Mouse (Mus musculus): ENCODE measurements around the gene Spg7. TPM values are rescaled to one million over a fixed set of nuclear protein-coding genes. Genes with fewer than 3 reads are reported as not detected.

Gene Spg7
- total and polyA plus RNA-seq, 3 experiments: 28.9 to 36.0 TPM; not detected in 1

DNA sequence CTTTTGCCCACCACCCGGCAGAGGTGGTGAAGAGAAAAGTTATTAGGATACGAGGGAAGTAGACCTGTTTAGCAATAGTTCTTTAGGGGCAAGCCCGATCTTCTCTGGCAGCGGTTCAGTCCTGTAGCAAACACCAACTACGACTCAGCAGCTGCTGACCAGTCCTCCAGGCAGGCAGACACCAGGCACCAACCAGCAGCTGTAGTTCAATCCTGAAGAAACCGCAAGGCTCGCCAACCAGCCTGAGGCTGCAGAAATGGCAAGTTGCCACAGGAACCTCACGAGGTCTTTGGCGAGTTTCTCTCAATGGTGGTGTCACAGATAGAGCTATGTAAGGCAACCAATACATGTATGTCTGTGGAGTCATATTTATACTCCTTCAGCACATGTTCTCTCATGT is 50.1 kb downstream of the Spg7 start:
- peaks cover 21 to 29% of the 10 kb centered on the region in 2 experiments for H3K4me1 ChIP-seq (ENCODE audit: control insufficient read depth in 1 of 2, insufficient read depth in 2 of 2, low read length in 2 of 2)
- H3K27ac ChIP-seq (ENCODE audit: control insufficient read depth, low read depth, low read length): no peak overlapping the region
- no peaks in the 10 kb centered on the region for H3K9me3 ChIP-seq (replicated peaks; ENCODE audit: insufficient read depth, low read length)
- H3K27me3 ChIP-seq (ENCODE audit: control insufficient read depth in 1 of 2, insufficient read depth in 2 of 2, low read length in 2 of 2): no peaks in the 10 kb centered on the region
- H3K4me3 ChIP-seq (ENCODE audit: control insufficient read depth in 1 of 2, insufficient read depth in 1 of 2, low read depth in 2 of 2, low read length in 2 of 2): no peak overlapping the region
- no peak overlapping the region for H3K9ac ChIP-seq (ENCODE audit: control insufficient read depth, low read depth, low read length, poor library complexity, severe bottlenecking)
- peaks cover 0 to 20% of the 10 kb centered on the region in 2 experiments; a peak in 2 of 4 replicates for H3K36me3 ChIP-seq (ENCODE audit: control insufficient read depth in 1 of 2, insufficient read depth in 2 of 2, low read length in 2 of 2)
- no peaks in the 10 kb centered on the region for H3K79me2 ChIP-seq (ENCODE audit: control insufficient read depth, insufficient read depth, low read length, poor library complexity)
- DNase-seq (ENCODE audit: low read depth, low spot score): peak; percentile 36
- TF ChIP-seq UBTF (IDR thresholded peaks at IDR 0.05; ENCODE audit: borderline replicate concordance, insufficient read depth, low read depth, low read length) (no peak), RCOR1 (IDR thresholded peaks at IDR 0.05; ENCODE audit: low read depth, low read length) (no peak)

DNA sequence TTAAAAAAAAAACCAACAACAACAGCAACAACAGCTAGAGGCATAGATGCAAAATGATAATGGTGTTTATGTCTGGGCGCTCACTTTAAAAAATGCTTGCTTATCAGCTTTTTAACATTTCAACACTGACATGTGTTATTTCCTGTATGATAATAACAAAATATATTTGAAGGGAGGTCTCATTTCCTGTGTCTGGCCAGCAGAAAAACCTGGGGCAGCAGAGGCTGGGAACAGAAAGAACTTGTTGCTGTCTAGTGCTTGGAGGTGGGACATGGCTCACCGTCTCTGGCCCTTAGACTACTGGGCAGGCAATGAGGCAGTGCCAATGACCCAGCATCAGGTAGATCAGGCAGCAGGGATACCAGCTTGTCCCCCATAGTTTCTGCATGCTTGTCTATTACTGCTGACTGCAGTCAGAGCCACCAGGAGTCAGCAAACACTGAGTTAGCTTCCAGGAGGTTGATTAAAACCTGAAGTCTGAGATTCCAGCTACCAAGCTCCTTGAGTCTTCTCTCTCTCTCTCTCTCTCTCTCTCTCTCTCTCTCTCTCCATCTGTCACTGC is 51.2 kb downstream of the Spg7 start:
- no peaks in the 10 kb centered on the region for H3K9me3 ChIP-seq (replicated peaks; ENCODE audit: insufficient read depth, low read length)
- no peaks in the 10 kb centered on the region for H3K79me2 ChIP-seq (ENCODE audit: control insufficient read depth, insufficient read depth, low read length, poor library complexity)
- peak overlapping the region in 1 of 2 experiments; percentile 34; a peak in 2 of 4 replicates for H3K4me3 ChIP-seq (ENCODE audit: control insufficient read depth in 1 of 2, insufficient read depth in 1 of 2, low read depth in 2 of 2, low read length in 2 of 2)
- H3K27me3 ChIP-seq (ENCODE audit: control insufficient read depth in 1 of 2, insufficient read depth in 2 of 2, low read length in 2 of 2): no peaks in the 10 kb centered on the region
- peak overlapping the region; percentile 50 for H3K27ac ChIP-seq (ENCODE audit: control insufficient read depth, low read depth, low read length)
- peaks cover 0 to 23% of the 10 kb centered on the region in 2 experiments; a peak in 2 of 4 replicates for H3K36me3 ChIP-seq (ENCODE audit: control insufficient read depth in 1 of 2, insufficient read depth in 2 of 2, low read length in 2 of 2)
- peak; percentile 68 for DNase-seq (ENCODE audit: low read depth, low spot score)
- peak overlapping the region; percentile 2; the same call in 1 of the 2 replicates for H3K9ac ChIP-seq (ENCODE audit: control insufficient read depth, low read depth, low read length, poor library complexity, severe bottlenecking)
- peaks cover 24 to 40% of the 10 kb centered on the region in 2 experiments for H3K4me1 ChIP-seq (ENCODE audit: control insufficient read depth in 1 of 2, insufficient read depth in 2 of 2, low read length in 2 of 2)
- TF ChIP-seq GABPA (IDR thresholded peaks at IDR 0.05; ENCODE audit: low read depth, low read length) (0 out of 2 replicates have a peak, but pooled peaks have one; percentile 27), KAT2A (conservative IDR thresholded peaks at IDR 0.05; ENCODE audit: low read depth, low read length) (0 out of 2 replicates have a peak, but pooled peaks have one; percentile 16), TBP (IDR thresholded peaks at IDR 0.05; ENCODE audit: low read depth, low read length) (no peak), USF1 (IDR thresholded peaks at IDR 0.05; ENCODE audit: low read depth, low read length) (no peak), SIN3A (IDR thresholded peaks at IDR 0.05; ENCODE audit: low read length) (peak; percentile 67), CHD1 (IDR thresholded peaks at IDR 0.05; ENCODE audit: low read depth, low read length) (no peak), MAFK (IDR thresholded peaks at IDR 0.05; ENCODE audit: borderline replicate concordance, low read depth, low read length) (no peak), POLR2A (IDR thresholded peaks at IDR 0.05; ENCODE audit: control insufficient read depth in 1 of 2, insufficient read depth in 1 of 2, low read depth in 1 of 2, low read length in 2 of 2, poor library complexity in 1 of 2) (no peak), RCOR1 (IDR thresholded peaks at IDR 0.05; ENCODE audit: low read depth, low read length) (peak; percentile 54), ETS1 (IDR thresholded peaks at IDR 0.05; ENCODE audit: low read depth, low read length) (peak; percentile 78), JUND (IDR thresholded peaks at IDR 0.05; ENCODE audit: low read depth, low read length) (peak; percentile 92), EP300 (IDR thresholded peaks at IDR 0.05; ENCODE audit: low read depth in 1 of 2, low read length in 2 of 2) (peak; percentile 70 to 78), ELF1 (IDR thresholded peaks at IDR 0.05; ENCODE audit: low read depth, low read length) (no peak), CHD2 (IDR thresholded peaks at IDR 0.05; ENCODE audit: low read length) (no peak), MXI1 (IDR thresholded peaks at IDR 0.05; ENCODE audit: low read depth, low read length) (peak; percentile 51; the same call in 1 of the 2 replicates), NELFE (IDR thresholded peaks at IDR 0.05; ENCODE audit: low read depth, low read length) (no peak), E2F4 (IDR thresholded peaks at IDR 0.05; ENCODE audit: borderline replicate concordance, low read depth, low read length) (no peak), ZC3H11A (IDR thresholded peaks at IDR 0.05; ENCODE audit: low read depth, low read length) (peak; percentile 28; the same call in 1 of the 2 replicates), MEF2A (IDR thresholded peaks at IDR 0.05; ENCODE audit: extremely low read depth, insufficient replicate concordance, low read depth, low read length, poor library complexity, severe bottlenecking) (no peak), ZNF384 (IDR thresholded peaks at IDR 0.05; ENCODE audit: low read depth, low read length) (peak; percentile 80), USF2 (IDR thresholded peaks at IDR 0.05; ENCODE audit: borderline replicate concordance in 1 of 2, insufficient read depth in 1 of 2, low read depth in 1 of 2, low read length in 2 of 2) (no peak), CTCF (IDR thresholded peaks at IDR 0.05 in 2 of 3, conservative IDR thresholded peaks at IDR 0.05 in 1 of 3; ENCODE audit: control insufficient read depth in 1 of 3, insufficient read depth in 1 of 3, low read depth in 2 of 3, low read length in 3 of 3, poor library complexity in 1 of 3, severe bottlenecking in 1 of 3) (peak in 2 of 3 experiments; percentile 12 to 37; a peak in 2 of 6 replicates), ZMIZ1 (IDR thresholded peaks at IDR 0.05; ENCODE audit: low read depth, low read length) (no peak), MYC (IDR thresholded peaks at IDR 0.05; ENCODE audit: low read depth, low read length) (0 out of 2 replicates have a peak, but pooled peaks have one; percentile 16), TCF12 (IDR thresholded peaks at IDR 0.05; ENCODE audit: low read depth, low read length) (peak; percentile 67), SMC3 (IDR thresholded peaks at IDR 0.05; ENCODE audit: low read depth, low read length) (peak; percentile 49), MAX (IDR thresholded peaks at IDR 0.05; ENCODE audit: low read length) (0 out of 2 replicates have a peak, but pooled peaks have one; percentile 23), GATA1 (IDR thresholded peaks at IDR 0.05; ENCODE audit: low read depth, low read length) (peak; percentile 83), UBTF (IDR thresholded peaks at IDR 0.05; ENCODE audit: borderline replicate concordance, insufficient read depth, low read depth, low read length) (no peak), BHLHE40 (IDR thresholded peaks at IDR 0.05; ENCODE audit: borderline replicate concordance, low read depth, low read length) (no peak)

All from MEL (cell line).